ENCODE assay signal across 11 mouse cellular contexts in genomic region chr2:149923561-149923960, GRCm38 (mm10).
DNase-seq lines count a peak whose midpoint lies in the region.
"Had no signal": no experiment of that assay in that cellular context is flagged by ENCODE, and none has a peak within 500 bp of the region (broad histone marks: within the 10 kb centered on the region; RNA-seq: fewer than 3 reads in every experiment).

No protein-coding gene starts in this region.

- DNase-seq in cerebellum, adult 8-10 months = peak; percentile 27
- no peak for DNase-seq in cerebellum, adult 11 months
- peak; percentile 9 to 68 for DNase-seq in layer of hippocampus, adult 18-20 months (ENCODE audit: low spot score in 2 of 2)
- no peak for DNase-seq in layer of hippocampus, postnatal 10 days (ENCODE audit: low spot score in 2 of 2)
- DNase-seq in cerebellum, adult 9-10 months = peak; percentile 70
- peak; percentile 14 to 38 for DNase-seq in cerebellum, postnatal 36 days
- DNase-seq in kidney, adult 8-10 months = no peak
- DNase-seq: adrenal gland, postnatal 14 days; embryo, embryonic 11 days; gastrocnemius, postnatal 14 days; heart, adult 2 months had no signal

Comparison
In these comparisons a context has a peak if more than half of its experiments do, and no peak if none do; other contexts are left out.
1. DNase-seq: peak in cerebellum, adult 8-10 months (single experiment), layer of hippocampus, adult 18-20 months (2 of 2), cerebellum, adult 9-10 months (single experiment) and cerebellum, postnatal 36 days (2 of 2); none in cerebellum, adult 11 months (single experiment), layer of hippocampus, postnatal 10 days (0 of 2) and kidney, adult 8-10 months (0 of 2).